24 mouse cellular contexts compared by ENCODE assay signal in genomic region chr3:98225746-98226145, GRCm38 (mm10). TPM values are rescaled to one million over a fixed set of nuclear protein-coding genes. Genes with fewer than 3 reads are reported as not detected.
DNase-seq lines count a peak whose midpoint lies in the region; ATAC-seq and TF ChIP-seq lines count a peak whose summit lies in the region.
"Had no signal": no experiment of that assay in that cellular context is flagged by ENCODE, and none has a peak within 500 bp of the region (broad histone marks: within the 10 kb centered on the region; RNA-seq: fewer than 3 reads in every experiment).

No protein-coding gene starts in this region.

- H3K4me2 ChIP-seq in embryonic facial prominence, embryonic 14.5 days (ENCODE audit: low read depth, low read length) = no peak overlapping the region
- no peak overlapping the region for H3K4me2 ChIP-seq in heart, embryonic 16.5 days (ENCODE audit: low read depth, low read length)
- no peak overlapping the region for H3K4me2 ChIP-seq in kidney, embryonic 14.5 days (replicated peaks; ENCODE audit: low read depth, low read length)
- H3K4me2 ChIP-seq in limb, embryonic 14.5 days (replicated peaks; ENCODE audit: low read depth, low read length, severe bottlenecking) = no peak overlapping the region
- H3K4me2 ChIP-seq in hindbrain, postnatal 0 days (ENCODE audit: low read depth, low read length) = no peak overlapping the region
- H3K4me2 ChIP-seq: forebrain, embryonic 12.5 days; liver, embryonic 12.5 days had no signal

- peak; percentile 56 for DNase-seq in embryonic facial prominence, embryonic 14.5 days (ENCODE audit: low spot score)
- DNase-seq in embryonic facial prominence, embryonic 10.5 days (ENCODE audit: low spot score) = no peak
- DNase-seq in heart, adult 9 months (ENCODE audit: low spot score in 2 of 2) = no peak
- peak; percentile 41 for DNase-seq in kidney, postnatal 10 days
- DNase-seq in limb, embryonic 14.5 days (ENCODE audit: low spot score) = peak; percentile 29
- DNase-seq in hindbrain, postnatal 0 days (ENCODE audit: low spot score) = no peak
- DNase-seq: adrenal gland, adult 2 months; cerebellum, adult 8-10 months; kidney, postnatal 4 days; layer of hippocampus, adult 9-11 months; left cerebral cortex, postnatal 4 days; lung, adult 2 months; lung, postnatal 4 days; right cerebral cortex, postnatal 25 days; thymus, postnatal 14 days had no signal

- no peak overlapping the region for H3K27ac ChIP-seq in embryonic facial prominence, embryonic 14.5 days (replicated peaks; ENCODE audit: low read depth, low read length)
- H3K27ac ChIP-seq in embryonic facial prominence, embryonic 10.5 days (replicated peaks) = no peak overlapping the region
- H3K27ac ChIP-seq in heart, embryonic 16.5 days (ENCODE audit: low read length) = peak overlapping the region; percentile 30
- H3K27ac ChIP-seq in kidney, embryonic 14.5 days (ENCODE audit: low read depth, low read length) = no peak overlapping the region
- no peak overlapping the region for H3K27ac ChIP-seq in limb, embryonic 14.5 days (replicated peaks; ENCODE audit: low read depth, low read length)
- H3K27ac ChIP-seq in hindbrain, postnatal 0 days = no peak overlapping the region
- H3K27ac ChIP-seq: forebrain, embryonic 12.5 days; left cerebral cortex, adult 2 months; liver, embryonic 12.5 days had no signal

- no peak for ATAC-seq in embryonic facial prominence, embryonic 14.5 days (ENCODE audit: low read depth)
- ATAC-seq in heart, embryonic 16.5 days (replicated peaks; ENCODE audit: extremely low read depth, insufficient read depth, low FRiP score) = peak; percentile 75
- ATAC-seq in kidney, embryonic 14.5 days (ENCODE audit: low FRiP score, low TSS enrichment) = no peak
- ATAC-seq in limb, embryonic 14.5 days (ENCODE audit: low FRiP score, low read depth) = no peak
- no peak for ATAC-seq in hindbrain, postnatal 0 days
- ATAC-seq: hindbrain, embryonic 16.5 days; liver, embryonic 12.5 days had no signal

- no peak overlapping the region for H3K4me3 ChIP-seq in embryonic facial prominence, embryonic 14.5 days (ENCODE audit: low read depth, low read length)
- no peak overlapping the region for H3K4me3 ChIP-seq in embryonic facial prominence, embryonic 10.5 days
- H3K4me3 ChIP-seq in heart, embryonic 16.5 days (ENCODE audit: low read length) = no peak overlapping the region
- H3K4me3 ChIP-seq in kidney, embryonic 14.5 days (ENCODE audit: low read length) = no peak overlapping the region
- H3K4me3 ChIP-seq in limb, embryonic 14.5 days (replicated peaks; ENCODE audit: low read length) = no peak overlapping the region
- no peak overlapping the region for H3K4me3 ChIP-seq in hindbrain, postnatal 0 days (ENCODE audit: low read length)
- H3K4me3 ChIP-seq: forebrain, embryonic 12.5 days; left cerebral cortex, adult 2 months; liver, embryonic 12.5 days had no signal

- H3K9me3 ChIP-seq in embryonic facial prominence, embryonic 14.5 days (ENCODE audit: control insufficient read depth, low read length) = no peaks in the 10 kb centered on the region
- H3K9me3 ChIP-seq in embryonic facial prominence, embryonic 10.5 days = no peaks in the 10 kb centered on the region
- H3K9me3 ChIP-seq in heart, embryonic 16.5 days (replicated peaks; ENCODE audit: control insufficient read depth, low read length) = no peaks in the 10 kb centered on the region
- H3K9me3 ChIP-seq in kidney, embryonic 14.5 days (ENCODE audit: control insufficient read depth, low read length) = no peaks in the 10 kb centered on the region
- no peaks in the 10 kb centered on the region for H3K9me3 ChIP-seq in limb, embryonic 14.5 days (ENCODE audit: control insufficient read depth, low read length)
- no peaks in the 10 kb centered on the region for H3K9me3 ChIP-seq in hindbrain, postnatal 0 days (ENCODE audit: low read length)
- H3K9me3 ChIP-seq: forebrain, embryonic 12.5 days; liver, embryonic 12.5 days had no signal

- no peaks in the 10 kb centered on the region for H3K27me3 ChIP-seq in embryonic facial prominence, embryonic 14.5 days (replicated peaks; ENCODE audit: control insufficient read depth, insufficient read depth, low read length)
- H3K27me3 ChIP-seq in embryonic facial prominence, embryonic 10.5 days (replicated peaks; ENCODE audit: low read depth, poor library complexity, severe bottlenecking) = peaks cover 11% of the 10 kb centered on the region; the same call in 1 of the 2 replicates
- no peaks in the 10 kb centered on the region for H3K27me3 ChIP-seq in heart, embryonic 16.5 days (ENCODE audit: control insufficient read depth, insufficient read depth, low read length)
- no peaks in the 10 kb centered on the region for H3K27me3 ChIP-seq in kidney, embryonic 14.5 days (ENCODE audit: control insufficient read depth, insufficient read depth, low read length)
- no peaks in the 10 kb centered on the region for H3K27me3 ChIP-seq in limb, embryonic 14.5 days (ENCODE audit: control insufficient read depth, insufficient read depth, low read length)
- no peaks in the 10 kb centered on the region for H3K27me3 ChIP-seq in hindbrain, postnatal 0 days (ENCODE audit: insufficient read depth, low read length)
- H3K27me3 ChIP-seq: forebrain, embryonic 12.5 days had no signal

- no peaks in the 10 kb centered on the region for H3K36me3 ChIP-seq in embryonic facial prominence, embryonic 14.5 days (ENCODE audit: control insufficient read depth, insufficient read depth, low read length)
- H3K36me3 ChIP-seq in embryonic facial prominence, embryonic 10.5 days (replicated peaks) = no peaks in the 10 kb centered on the region
- H3K36me3 ChIP-seq in heart, embryonic 16.5 days (ENCODE audit: control insufficient read depth, insufficient read depth) = no peaks in the 10 kb centered on the region
- H3K36me3 ChIP-seq in kidney, embryonic 14.5 days (ENCODE audit: control insufficient read depth, insufficient read depth, low read length) = no peaks in the 10 kb centered on the region
- H3K36me3 ChIP-seq in limb, embryonic 14.5 days (ENCODE audit: control insufficient read depth, insufficient read depth, low read length) = no peaks in the 10 kb centered on the region
- no peaks in the 10 kb centered on the region for H3K36me3 ChIP-seq in hindbrain, postnatal 0 days (ENCODE audit: insufficient read depth, low read length)
- H3K36me3 ChIP-seq: forebrain, embryonic 12.5 days; liver, embryonic 12.5 days had no signal

- no peak for TF ChIP-seq POLR2A in limb, embryonic 14.5 days (IDR thresholded peaks at IDR 0.05; ENCODE audit: borderline replicate concordance, extremely low read depth, insufficient read depth, insufficient read length)

- 34% methylated on average over 2 of the region's 2 CpGs for WGBS in embryonic facial prominence, embryonic 14.5 days
- 44% methylated on average over 2 of the region's 2 CpGs for WGBS in embryonic facial prominence, embryonic 10.5 days
- 27% methylated on average over 2 of the region's 2 CpGs for WGBS in heart, embryonic 16.5 days
- WGBS in kidney, embryonic 14.5 days = 23% methylated on average over 2 of the region's 2 CpGs
- WGBS in limb, embryonic 14.5 days = 65% methylated on average over 2 of the region's 2 CpGs
- WGBS in hindbrain, postnatal 0 days = 31% methylated on average over 2 of the region's 2 CpGs

- TF ChIP-seq CTCF in hindbrain, postnatal 0 days (IDR thresholded peaks at IDR 0.05; ENCODE audit: low read depth) = no peak

- H3K9ac ChIP-seq in embryonic facial prominence, embryonic 14.5 days (ENCODE audit: low read depth, low read length) = no peak overlapping the region
- no peak overlapping the region for H3K9ac ChIP-seq in heart, embryonic 16.5 days (ENCODE audit: low read length)
- H3K9ac ChIP-seq in kidney, embryonic 14.5 days (ENCODE audit: low read depth, low read length) = no peak overlapping the region
- H3K9ac ChIP-seq in limb, embryonic 14.5 days (ENCODE audit: low read depth, low read length, severe bottlenecking) = no peak overlapping the region
- H3K9ac ChIP-seq in hindbrain, postnatal 0 days (replicated peaks; ENCODE audit: low read length) = no peak overlapping the region
- H3K9ac ChIP-seq: forebrain, embryonic 12.5 days; liver, embryonic 12.5 days had no signal

- no peaks in the 10 kb centered on the region for H3K4me1 ChIP-seq in embryonic facial prominence, embryonic 14.5 days (ENCODE audit: control insufficient read depth, insufficient read depth, low read length)
- peaks cover 4% of the 10 kb centered on the region for H3K4me1 ChIP-seq in embryonic facial prominence, embryonic 10.5 days
- H3K4me1 ChIP-seq in heart, embryonic 16.5 days (ENCODE audit: control insufficient read depth, insufficient read depth, low read length) = peaks cover 15% of the 10 kb centered on the region
- H3K4me1 ChIP-seq in kidney, embryonic 14.5 days (ENCODE audit: control insufficient read depth, insufficient read depth, low read length) = no peaks in the 10 kb centered on the region
- no peaks in the 10 kb centered on the region for H3K4me1 ChIP-seq in limb, embryonic 14.5 days (ENCODE audit: control insufficient read depth, insufficient read depth, low read length)
- H3K4me1 ChIP-seq in hindbrain, postnatal 0 days (ENCODE audit: insufficient read depth, low read length) = no peaks in the 10 kb centered on the region

RNA-seq across cellular contexts. Expression of gene Reg4, which starts 3.8 kb away (rescaled TPM):
- not detected in 2 replicates for polyA plus RNA-seq in embryonic facial prominence, embryonic 14.5 days (2014; fragmentation: Nextera tagmentation; extraction: Ambion mirVana)
- polyA plus RNA-seq in embryonic facial prominence, embryonic 10.5 days (2016; fragmentation: Nextera tagmentation; extraction: Ambion mirVana) = not detected in 2 replicates
- polyA plus RNA-seq in heart, embryonic 16.5 days (2015; fragmentation: Nextera tagmentation; extraction: Ambion mirVana) = not detected in 2 replicates
- 0.31 TPM in 1 of 2 replicates, not detected in the other for polyA plus RNA-seq in kidney, embryonic 14.5 days (2014; fragmentation: Nextera tagmentation; extraction: Ambion mirVana)
- polyA plus RNA-seq in limb, embryonic 14.5 days (2012; rRNA removed) = not detected in 2 replicates
- not detected in 2 replicates for polyA plus RNA-seq in limb, embryonic 14.5 days (2014; fragmentation: Nextera tagmentation; extraction: Ambion mirVana)
- not detected in 2 replicates for total RNA-seq in hindbrain, postnatal 0 days (2014; rRNA removed)
- polyA plus RNA-seq in hindbrain, postnatal 0 days (2015; fragmentation: Nextera tagmentation; extraction: Ambion mirVana) = 0.19 TPM in 1 of 2 replicates, not detected in the other
- total RNA-seq: adrenal gland, adult 2 months; gastrocnemius, adult 8-10 months; hematopoietic stem cell, adult 5-6 weeks; left cerebral cortex, adult 2 months; left cerebral cortex, postnatal 4 days had no signal
- polyA plus RNA-seq: adrenal gland, adult 2 months; forebrain, embryonic 12.5 days; frontal cortex, adult 2 months; hindbrain, embryonic 16.5 days; liver, embryonic 12.5 days; lung, adult 2 months had no signal

RNA-seq across cellular contexts. Expression of gene Hmgcs2, which starts 54.5 kb away (rescaled TPM):
- polyA plus RNA-seq in embryonic facial prominence, embryonic 14.5 days (2014; fragmentation: Nextera tagmentation; extraction: Ambion mirVana) = 7.2 and 8.2 TPM in 2 replicates
- polyA plus RNA-seq in embryonic facial prominence, embryonic 10.5 days (2016; fragmentation: Nextera tagmentation; extraction: Ambion mirVana) = 1.0 and 1.6 TPM in 2 replicates
- 9.2 and 9.7 TPM in 2 replicates for polyA plus RNA-seq in heart, embryonic 16.5 days (2015; fragmentation: Nextera tagmentation; extraction: Ambion mirVana)
- 6.4 and 6.7 TPM in 2 replicates for polyA plus RNA-seq in kidney, embryonic 14.5 days (2014; fragmentation: Nextera tagmentation; extraction: Ambion mirVana)
- polyA plus RNA-seq in limb, embryonic 14.5 days (2012; rRNA removed) = 0.82 and 0.91 TPM in 2 replicates
- 1.4 and 2.5 TPM in 2 replicates for polyA plus RNA-seq in limb, embryonic 14.5 days (2014; fragmentation: Nextera tagmentation; extraction: Ambion mirVana)
- total RNA-seq in hindbrain, postnatal 0 days (2014; rRNA removed) = 23.9 and 30.5 TPM in 2 replicates
- 40.2 and 42.2 TPM in 2 replicates for polyA plus RNA-seq in hindbrain, postnatal 0 days (2015; fragmentation: Nextera tagmentation; extraction: Ambion mirVana)

Comparison
In these comparisons a context has a peak if more than half of its experiments do, and no peak if none do; other contexts are left out.
1. DNase-seq: peak in embryonic facial prominence, embryonic 14.5 days (single experiment), kidney, postnatal 10 days (single experiment) and limb, embryonic 14.5 days (single experiment); none in embryonic facial prominence, embryonic 10.5 days (single experiment), heart, adult 9 months (0 of 2) and hindbrain, postnatal 0 days (single experiment).